Mouse (Mus musculus) CH12.LX (cell line): ENCODE data around the gene Kansl1l. TPM values are rescaled to one million over a fixed set of nuclear protein-coding genes. Genes with fewer than 3 reads are reported as not detected.

Experiments
- DNase-seq: peaks from one replicate; pipeline ENCODE4 v3.0.0-alpha.2; 2013; ENCODE audit errors: extremely low read depth
- H3K27ac ChIP-seq: 2 replicates; pipeline ENCODE4 v1.5.1; 2012; ENCODE audit warnings: low read depth, mild to moderate bottlenecking, control low read depth, moderate library complexity; ENCODE audit not compliant: insufficient read depth
- H3K27me3 ChIP-seq: replicated peaks from 2 replicates; pipeline ENCODE3; 2012; ENCODE audit warnings: inconsistent platforms
- H3K36me3 ChIP-seq, 2 experiments: replicated peaks in 1 of 2; 2 replicates each; pipeline versions ENCODE3 to v1.6.1; 2012; ENCODE audit warnings: inconsistent platforms in 1 of 2, low read length in 1 of 2, mild to moderate bottlenecking in 1 of 2, mixed read lengths in 1 of 2, moderate library complexity in 1 of 2; ENCODE audit not compliant: control insufficient read depth in 1 of 2, insufficient read depth in 1 of 2
- H3K4me1 ChIP-seq, 2 experiments: 2 replicates each; pipeline ENCODE4 v1.6.1; 2012; ENCODE audit warnings: inconsistent platforms in 1 of 2, moderate library complexity in 1 of 2; ENCODE audit not compliant: insufficient read depth in 2 of 2, control insufficient read depth in 1 of 2
- H3K4me2 ChIP-seq: 2 replicates; pipeline ENCODE4 v1.6.1; 2012; ENCODE audit warnings: low read depth, mild to moderate bottlenecking, control low read depth; ENCODE audit not compliant: poor library complexity, insufficient read depth, severe bottlenecking
- H3K4me3 ChIP-seq, 3 experiments: fragments of 150-350 bp in 1 of 3; sonication (generic) in 1 of 3; replicated peaks in 1 of 3; 2 replicates each; pipeline versions ENCODE3 to v1.5.1; 2011 to 2012; ENCODE audit warnings: low read depth in 2 of 3, low read length in 2 of 3, mild to moderate bottlenecking in 2 of 3, moderate library complexity in 2 of 3, control low read depth in 1 of 3, improper control_type of control experiment in 1 of 3, inconsistent platforms in 1 of 3, mixed read lengths in 1 of 3; ENCODE audit not compliant: poor library complexity in 1 of 3
- H3K79me2 ChIP-seq: replicated peaks from 2 replicates; pipeline ENCODE4 v1.6.1; 2012; ENCODE audit warnings: mild to moderate bottlenecking, moderate library complexity; ENCODE audit not compliant: control insufficient read depth, poor library complexity, insufficient read depth, severe bottlenecking; ENCODE audit errors: extremely low read depth
- H3K9ac ChIP-seq: 2 replicates; pipeline ENCODE4 v1.6.1; 2012; ENCODE audit warnings: low read depth, mild to moderate bottlenecking, control low read depth, moderate library complexity; ENCODE audit not compliant: insufficient read depth
- H3K9me3 ChIP-seq: replicated peaks from 2 replicates; pipeline ENCODE3; 2012; ENCODE audit warnings: low read length, inconsistent platforms, mixed read lengths
- CHD2 ChIP-seq: IDR thresholded peaks from 2 replicates; pipeline ENCODE4 v1.6.1; 2011; ENCODE audit warnings: low read length, improper control_type of control experiment
- CTCF ChIP-seq, 2 experiments: IDR thresholded peaks in 1 of 2; conservative IDR thresholded peaks in 1 of 2; 2 replicates each; pipeline ENCODE4 v1.5.1; 2011 to 2012; ENCODE audit warnings: low read depth in 2 of 2, low read length in 2 of 2, improper control_type of control experiment in 1 of 2, inconsistent platforms in 1 of 2, mild to moderate bottlenecking in 1 of 2, moderate library complexity in 1 of 2
- EP300 ChIP-seq: IDR thresholded peaks from 2 replicates; pipeline ENCODE4 v1.6.1; 2011; ENCODE audit warnings: low read length, improper control_type of control experiment
- HCFC1 ChIP-seq: IDR thresholded peaks from 2 replicates; pipeline ENCODE4 v1.6.1; 2012; ENCODE audit warnings: low read depth, mild to moderate bottlenecking, inconsistent platforms, low read length, improper control_type of control experiment
- JUN ChIP-seq: IDR thresholded peaks from 2 replicates; pipeline ENCODE4 v1.6.1; 2011; ENCODE audit warnings: low read depth, mild to moderate bottlenecking, low read length, improper control_type of control experiment, moderate library complexity; ENCODE audit not compliant: insufficient read depth
- JUND ChIP-seq: conservative IDR thresholded peaks from 2 replicates; pipeline ENCODE4 v1.6.1; 2011; ENCODE audit warnings: low read depth, low read length, improper control_type of control experiment
- KAT2A ChIP-seq: IDR thresholded peaks from 2 replicates; pipeline ENCODE4 v1.6.1; 2012; ENCODE audit warnings: low read length, improper control_type of control experiment, inconsistent platforms; ENCODE audit not compliant: insufficient replicate concordance
- MAFK ChIP-seq: IDR thresholded peaks from 2 replicates; pipeline ENCODE4 v1.6.1; 2011; ENCODE audit warnings: low read length, improper control_type of control experiment; ENCODE audit not compliant: insufficient replicate concordance
- MAX ChIP-seq: IDR thresholded peaks from 2 replicates; pipeline ENCODE4 v1.6.1; 2011; ENCODE audit warnings: low read length, improper control_type of control experiment
- MAZ ChIP-seq: IDR thresholded peaks from 2 replicates; pipeline ENCODE4 v1.6.1; 2012; ENCODE audit warnings: low read depth, mild to moderate bottlenecking, inconsistent platforms, low read length, improper control_type of control experiment, moderate library complexity
- MEF2A ChIP-seq: IDR thresholded peaks from 2 replicates; pipeline ENCODE4 v1.6.1; 2014; ENCODE audit warnings: low read depth, mild to moderate bottlenecking, inconsistent platforms, low read length, improper control_type of control experiment, borderline replicate concordance
- MXI1 ChIP-seq: IDR thresholded peaks from 2 replicates; pipeline ENCODE4 v1.6.1; 2011; ENCODE audit warnings: mild to moderate bottlenecking, low read depth, low read length, improper control_type of control experiment
- MYC ChIP-seq: IDR thresholded peaks from 2 replicates; pipeline ENCODE4 v1.6.1; 2011; ENCODE audit warnings: low read depth, mild to moderate bottlenecking, improper control_type of control experiment, low read length
- NELFE ChIP-seq: IDR thresholded peaks from 2 replicates; pipeline ENCODE4 v1.6.1; 2011; ENCODE audit warnings: low read depth, low read length, improper control_type of control experiment
- NRF1 ChIP-seq: IDR thresholded peaks from 2 replicates; pipeline ENCODE4 v1.6.1; 2014; ENCODE audit warnings: low read depth, mild to moderate bottlenecking, inconsistent platforms, low read length, improper control_type of control experiment, moderate library complexity
- POLR2A ChIP-seq: IDR thresholded peaks from 2 replicates; pipeline ENCODE4 v1.6.1; 2011; ENCODE audit warnings: low read depth, mild to moderate bottlenecking, improper control_type of control experiment, low read length
- POLR2AphosphoS2 ChIP-seq: IDR thresholded peaks from 2 replicates; pipeline ENCODE4 v1.6.1; 2011; ENCODE audit warnings: low read depth, low read length, improper control_type of control experiment
- RAD21 ChIP-seq: IDR thresholded peaks from 2 replicates; pipeline ENCODE4 v1.6.1; 2011; ENCODE audit warnings: low read depth, mild to moderate bottlenecking, low read length, improper control_type of control experiment, moderate library complexity
- RCOR1 ChIP-seq: conservative IDR thresholded peaks from 2 replicates; pipeline ENCODE4 v1.6.1; 2012; ENCODE audit warnings: low read depth, mild to moderate bottlenecking, inconsistent platforms, low read length, improper control_type of control experiment
- SIN3A ChIP-seq: IDR thresholded peaks from 2 replicates; pipeline ENCODE4 v1.6.1; 2012; ENCODE audit warnings: low read length, improper control_type of control experiment, inconsistent platforms
- TBP ChIP-seq: conservative IDR thresholded peaks from 2 replicates; pipeline ENCODE4 v1.6.1; 2011; ENCODE audit warnings: low read depth, low read length, improper control_type of control experiment
- TCF12 ChIP-seq: IDR thresholded peaks from 2 replicates; pipeline ENCODE4 v1.6.1; 2014; ENCODE audit warnings: low read depth, mild to moderate bottlenecking, inconsistent platforms, low read length, improper control_type of control experiment
- USF1 ChIP-seq: IDR thresholded peaks from 2 replicates; pipeline ENCODE4 v1.6.1; 2014; ENCODE audit warnings: low read depth, mild to moderate bottlenecking, inconsistent platforms, low read length, improper control_type of control experiment
- USF2 ChIP-seq: conservative IDR thresholded peaks from 2 replicates; pipeline ENCODE4 v1.6.1; 2011; ENCODE audit warnings: low read depth, low read length, improper control_type of control experiment
- ZKSCAN1 ChIP-seq: IDR thresholded peaks from 2 replicates; pipeline ENCODE4 v1.6.1; 2012; ENCODE audit warnings: low read depth, inconsistent platforms, low read length, improper control_type of control experiment, borderline replicate concordance
- ZNF384 ChIP-seq: IDR thresholded peaks from 2 replicates; pipeline ENCODE4 v1.6.1; 2012; ENCODE audit warnings: low read depth, low read length, improper control_type of control experiment, inconsistent platforms
- dilution Hi-C: fragments of 300-500 bp; cut with MboI; formaldehyde crosslinking; loops from 2 replicates; pipeline ENCODE4 v1.14.3; 2020; ENCODE audit warnings: low sequenced_read_pairs; ENCODE audit not compliant: extremely low pct_unique_long_range_greater_than_20kb, extremely low pct_ligation_motif_present
- in situ Hi-C: fragments of 300-500 bp; cut with MboI; formaldehyde crosslinking; loops from 3 replicates; pipeline ENCODE4 v1.14.3; 2019; ENCODE audit warnings: low sequenced_read_pairs, low pct_ligation_motif_present, low pct_unique_long_range_greater_than_20kb, mixed read lengths
- polyA plus RNA-seq: library from polyadenylated mRNA; unstranded; fragments of >175 nt; gene quantifications from 2 replicates; pipeline ENCODE4 v1.2.1, GENCODE M21; 2012; ENCODE audit warnings: low read depth; ENCODE audit not compliant: insufficient read length
- total RNA-seq, 2 experiments: library from RNA; depleted of rRNA; stranded (reverse); fragments of 300-350 nt in 1 of 2; fragments of >200 nt in 1 of 2; gene quantifications; 2 replicates each; pipeline ENCODE4 v1.2.3; 2012 to 2014

Gene Kansl1l
- total and polyA plus RNA-seq, 3 experiments: 2.8 to 6.0 (median 3.5) TPM

DNA sequence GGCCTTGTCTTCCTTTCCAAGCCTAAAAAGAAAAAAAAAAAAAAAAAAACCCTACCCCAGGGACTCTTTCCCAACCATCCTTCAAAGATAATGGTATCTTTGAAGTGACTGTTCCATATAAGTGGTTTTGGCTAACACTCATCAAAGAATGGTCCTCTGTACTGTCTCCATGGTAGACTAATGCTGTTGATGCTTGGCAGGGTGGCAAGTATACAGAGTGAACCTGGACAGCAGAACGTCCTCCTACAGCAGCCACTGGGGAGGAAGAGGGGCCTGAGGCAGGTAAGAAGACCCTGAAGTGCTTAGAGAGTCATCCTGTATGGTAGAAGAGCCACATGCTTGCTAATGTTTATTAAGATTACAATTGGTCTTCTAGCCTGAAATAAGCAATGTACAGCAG is 125.1 kb downstream of the Kansl1l start:
- no peaks in the 10 kb centered on the region for H3K27me3 ChIP-seq
- H3K36me3 ChIP-seq: no peaks in the 10 kb centered on the region
- no peak overlapping the region for H3K9ac ChIP-seq
- in situ Hi-C loops: no loop called here
- dilution Hi-C loops: no loop called here
- no peak overlapping the region for H3K27ac ChIP-seq
- H3K79me2 ChIP-seq: no peaks in the 10 kb centered on the region
- peaks cover 0 to 3% of the 10 kb centered on the region in 2 experiments; a peak in 1 of 4 replicates for H3K4me1 ChIP-seq
- no peak overlapping the region for H3K4me2 ChIP-seq
- TF ChIP-seq TBP: no peak
- no peak for TF ChIP-seq ZNF384
- no peak for TF ChIP-seq EP300
- no peak for TF ChIP-seq CHD2
- no peak for TF ChIP-seq MAX
- TF ChIP-seq RAD21: no peak
- TF ChIP-seq KAT2A: no peak
- no peak for TF ChIP-seq HCFC1
- TF ChIP-seq TCF12: no peak
- no peak for TF ChIP-seq MEF2A
- no peak for TF ChIP-seq USF1
- no peak for TF ChIP-seq MXI1
- no peak for TF ChIP-seq USF2
- TF ChIP-seq MYC: no peak
- TF ChIP-seq NRF1: no peak
- TF ChIP-seq MAFK: no peak
- TF ChIP-seq CTCF (conservative IDR thresholded peaks at IDR 0.05 in 1 of 2, IDR thresholded peaks at IDR 0.05 in 1 of 2; ENCODE audit: low read depth in 2 of 2, low read length in 2 of 2): no peak
- no peak for TF ChIP-seq MAZ
- no peak for DNase-seq
- H3K4me3 ChIP-seq: no peak overlapping the region
- H3K9me3 ChIP-seq: no peaks in the 10 kb centered on the region

DNA sequence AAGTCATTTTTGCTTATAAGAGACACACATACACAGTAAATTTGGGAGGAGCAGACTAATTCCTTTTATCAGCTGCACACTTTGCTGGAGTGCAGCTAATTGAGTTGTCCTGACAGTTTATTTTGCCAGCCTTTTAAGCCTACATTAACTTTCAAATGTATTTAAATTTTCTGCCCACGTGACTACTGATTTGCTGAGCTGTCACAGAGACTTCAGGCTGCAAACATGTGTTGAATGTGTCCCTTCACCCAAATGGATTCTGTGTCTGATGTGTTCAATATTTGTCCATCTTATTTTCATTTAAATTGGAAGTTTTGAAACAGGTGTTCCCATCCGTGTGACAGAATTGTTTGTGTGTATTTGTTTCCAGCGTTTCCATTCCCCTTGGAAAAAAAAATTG is 125.6 kb downstream of the Kansl1l start:
- no peak for DNase-seq
- Histone ChIP-seq H3K4me2 (no peak overlapping the region), H3K27ac (no peak overlapping the region), H3K9me3 (no peaks in the 10 kb centered on the region), H3K4me1 (peaks cover 0 to 3% of the 10 kb centered on the region in 2 experiments; a peak in 1 of 4 replicates), H3K36me3 (no peaks in the 10 kb centered on the region), H3K4me3 (no peak overlapping the region), H3K9ac (no peak overlapping the region), H3K79me2 (no peaks in the 10 kb centered on the region), H3K27me3 (no peaks in the 10 kb centered on the region)
- in situ Hi-C loops (no loop called here), dilution Hi-C loops (no loop called here)
- TF ChIP-seq MXI1 (no peak), JUND (no peak), MAZ (no peak), POLR2A (no peak), MYC (no peak), RAD21 (no peak), JUN (no peak), TCF12 (no peak), KAT2A (no peak), RCOR1 (no peak), NELFE (no peak), MEF2A (no peak), SIN3A (no peak), POLR2AphosphoS2 (no peak), ZKSCAN1 (no peak)
